In genomic region chr15:77920511-77921462, GRCm38 (mm10) we compare ENCODE assay signal across 8 mouse cellular contexts. TPM values are rescaled to one million over a fixed set of nuclear protein-coding genes. Genes with fewer than 3 reads are reported as not detected.
DNase-seq lines count a peak whose midpoint lies in the region; ATAC-seq and TF ChIP-seq lines count a peak whose summit lies in the region.

No protein-coding gene starts in this region.

- H3K36me3 ChIP-seq in neural tube, embryonic 11.5 days (ENCODE audit: control insufficient read depth, insufficient read depth, low read length) = peaks cover 17% of the 10 kb centered on the region
- peaks cover 37% of the 10 kb centered on the region; the same call in 1 of the 2 replicates for H3K36me3 ChIP-seq in macrophage (ENCODE audit: inconsistent target)

- no peak for DNase-seq in gastrocnemius, adult 2 months
- no peak for DNase-seq in gastrocnemius, postnatal 14 days
- peak; percentile 21 for DNase-seq in neural tube, embryonic 11.5 days (ENCODE audit: low spot score)
- no peak for DNase-seq in neural tube, embryonic 10.5 days (ENCODE audit: extremely low spot score, low spot score)
- no peak for DNase-seq in ovary, postnatal 36 days (ENCODE audit: low spot score)
- no peak for DNase-seq in layer of hippocampus, postnatal 14 days (ENCODE audit: low spot score in 2 of 2)

- no peaks in the 10 kb centered on the region for H3K9me3 ChIP-seq in neural tube, embryonic 11.5 days (ENCODE audit: control insufficient read depth, low read length)

- no peak overlapping the region for H3K9ac ChIP-seq in neural tube, embryonic 11.5 days (ENCODE audit: low read length)

- peak overlapping the region; percentile 74 for H3K27ac ChIP-seq in gastrocnemius, adult 2 months
- no peak overlapping the region for H3K27ac ChIP-seq in neural tube, embryonic 11.5 days (ENCODE audit: low read depth, low read length)
- no peak overlapping the region for H3K27ac ChIP-seq in cortical plate, adult 2 months (ENCODE audit: insufficient read depth, low read length)
- peak overlapping the region; percentile 35 for H3K27ac ChIP-seq in macrophage

- H3K27me3 ChIP-seq in neural tube, embryonic 11.5 days (ENCODE audit: control insufficient read depth, insufficient read depth, low read length) = no peaks in the 10 kb centered on the region

- ATAC-seq in neural tube, embryonic 11.5 days (ENCODE audit: insufficient read depth, low FRiP score, low TSS enrichment) = no peak

- TF ChIP-seq POLR2A in cortical plate, adult 2 months (IDR thresholded peaks at IDR 0.05; ENCODE audit: extremely low read depth, insufficient read depth, low read length) = no peak

- H3K4me3 ChIP-seq in gastrocnemius, adult 2 months = no peak overlapping the region
- H3K4me3 ChIP-seq in neural tube, embryonic 11.5 days (ENCODE audit: low read depth, low read length) = no peak overlapping the region
- no peak overlapping the region for H3K4me3 ChIP-seq in cortical plate, adult 2 months (ENCODE audit: insufficient read depth, low read length)
- H3K4me3 ChIP-seq in macrophage (ENCODE audit: inconsistent target) = no peak overlapping the region

- intact Hi-C loops in gastrocnemius, adult 2 months (cut with DNase I) = no loop called here
- intact Hi-C loops in gastrocnemius, postnatal 14 days (cut with DNase I; ENCODE audit: low total_unique reads) = no loop called here

- no peak overlapping the region for H3K4me2 ChIP-seq in neural tube, embryonic 11.5 days (ENCODE audit: low read depth)

- peaks cover 41% of the 10 kb centered on the region; the same call in 1 of the 2 replicates for H3K79me2 ChIP-seq in macrophage (ENCODE audit: inconsistent target)

- 89% methylated on average over 10 of the region's 10 CpGs for WGBS in neural tube, embryonic 11.5 days
- WGBS in macrophage (ENCODE audit: missing documents) = 92% methylated on average over 10 of the region's 10 CpGs

- peak; percentile 40 for TF ChIP-seq CTCF in gastrocnemius, adult 2 months (IDR thresholded peaks at IDR 0.05)
- TF ChIP-seq CTCF in cortical plate, adult 2 months (IDR thresholded peaks at IDR 0.05; ENCODE audit: extremely low read depth, insufficient read depth, low read length) = peak; percentile 4; the same call in 1 of the 2 replicates

- H3K4me1 ChIP-seq in neural tube, embryonic 11.5 days (ENCODE audit: control insufficient read depth, insufficient read depth, low read length) = no peaks in the 10 kb centered on the region
- no peaks in the 10 kb centered on the region for H3K4me1 ChIP-seq in cortical plate, adult 2 months (ENCODE audit: control insufficient read depth, insufficient read depth, low read length)

RNA-seq across cellular contexts. Expression of gene Txn2, which starts 8.0 kb away (rescaled TPM):
- total RNA-seq in gastrocnemius, adult 2 months (2021) = 100 to 1,000 TPM; 189 to 247 TPM
- 100 to 1,000 TPM; 221 to 245 TPM for total RNA-seq in gastrocnemius, postnatal 14 days (2021)
- 262 and 277 TPM in 2 replicates for polyA plus RNA-seq in neural tube, embryonic 11.5 days (2014; fragmentation: Nextera tagmentation; extraction: Ambion mirVana)
- 192 and 197 TPM in 2 replicates for polyA plus RNA-seq in cortical plate, adult 2 months (2012; rRNA removed)
- total RNA-seq in macrophage (2018; cell fraction: chromatin; rRNA removed) = 10 to 100 TPM; 22.6 to 79.9 (median 50.3) TPM
- 100 to 1,000 TPM in 23 of 26 experiments, 10 to 100 TPM in 3; 92.0 to 152 (median 128) TPM for total RNA-seq in macrophage (2018; cell fraction: cytosol; rRNA removed)
- 10 to 100 TPM; 22.5 to 86.7 (median 50.0) TPM for total RNA-seq in macrophage (2018; cell fraction: nucleus; rRNA removed)
- polyA plus RNA-seq in macrophage (2018) = 106 to 159 TPM (median 117 TPM) in 3 replicates
- total RNA-seq in layer of hippocampus, postnatal 14 days (2021) = 100 to 1,000 TPM; 106 to 116 TPM

RNA-seq across cellular contexts. Expression of gene Foxred2, which starts 35.7 kb away (rescaled TPM):
- total RNA-seq in gastrocnemius, adult 2 months (2021) = under 1 TPM; 0.43 to 0.84 TPM
- total RNA-seq in gastrocnemius, postnatal 14 days (2021) = 1 to 10 TPM; 1.2 to 1.6 TPM
- 4.1 and 5.7 TPM in 2 replicates for polyA plus RNA-seq in neural tube, embryonic 11.5 days (2014; fragmentation: Nextera tagmentation; extraction: Ambion mirVana)
- 14.4 and 15.2 TPM in 2 replicates for polyA plus RNA-seq in cortical plate, adult 2 months (2012; rRNA removed)
- total RNA-seq in macrophage (2018; cell fraction: chromatin; rRNA removed) = 10 to 100 TPM in 11 of 26 experiments, 1 to 10 TPM in 15; 2.1 to 22.4 (median 7.5) TPM
- 10 to 100 TPM in 24 of 26 experiments, 1 to 10 TPM in 2; 8.7 to 25.1 (median 15.8) TPM for total RNA-seq in macrophage (2018; cell fraction: cytosol; rRNA removed)
- total RNA-seq in macrophage (2018; cell fraction: nucleus; rRNA removed) = 10 to 100 TPM in 24 of 26 experiments, 1 to 10 TPM in 2; 4.2 to 37.6 (median 17.9) TPM
- polyA plus RNA-seq in macrophage (2018) = 8.6 to 18.7 TPM (median 18.3 TPM) in 3 replicates
- 10 to 100 TPM; 10.5 to 11.6 TPM for total RNA-seq in layer of hippocampus, postnatal 14 days (2021)

RNA-seq across cellular contexts. Expression of gene Eif3d, which starts 49.8 kb away (rescaled TPM):
- total RNA-seq in gastrocnemius, adult 2 months (2021) = 10 to 100 TPM; 57.7 to 63.5 TPM
- 10 to 100 TPM; 67.7 to 73.6 TPM for total RNA-seq in gastrocnemius, postnatal 14 days (2021)
- 233 and 243 TPM in 2 replicates for polyA plus RNA-seq in neural tube, embryonic 11.5 days (2014; fragmentation: Nextera tagmentation; extraction: Ambion mirVana)
- polyA plus RNA-seq in cortical plate, adult 2 months (2012; rRNA removed) = 106 and 111 TPM in 2 replicates
- total RNA-seq in macrophage (2018; cell fraction: chromatin; rRNA removed) = 100 to 1,000 TPM in 4 of 26 experiments, 10 to 100 TPM in 22; 37.3 to 125 (median 83.3) TPM
- 100 to 1,000 TPM in 7 of 26 experiments, 10 to 100 TPM in 19; 75.2 to 111 (median 91.9) TPM for total RNA-seq in macrophage (2018; cell fraction: cytosol; rRNA removed)
- 10 to 100 TPM; 29.6 to 98.8 (median 56.7) TPM for total RNA-seq in macrophage (2018; cell fraction: nucleus; rRNA removed)
- polyA plus RNA-seq in macrophage (2018) = 88.8 to 149 TPM (median 102 TPM) in 3 replicates
- 100 to 1,000 TPM in 1 of 2 experiments, 10 to 100 TPM in 1; 99.5 to 100 TPM for total RNA-seq in layer of hippocampus, postnatal 14 days (2021)

Comparison
In these comparisons a context has a peak if more than half of its experiments do, and no peak if none do; other contexts are left out.
1. H3K27ac ChIP-seq: peak in gastrocnemius, adult 2 months (single experiment) and macrophage (single experiment); none in neural tube, embryonic 11.5 days (single experiment) and cortical plate, adult 2 months (single experiment).
2. RNA of gene Foxred2, which starts 35.7 kb away (total RNA-seq): 10.5 to 11.6 TPM in layer of hippocampus, postnatal 14 days; 1.2 to 1.6 TPM in gastrocnemius, postnatal 14 days and 0.43 to 0.84 TPM in gastrocnemius, adult 2 months; every median in the first group is over 4 times any median in the second.